Mouse (Mus musculus) liver, embryonic 18 days (tissue): Measurements from ENCODE around the gene Dyrk4. TPM values are rescaled to one million over a fixed set of nuclear protein-coding genes. Genes with fewer than 3 reads are reported as not detected.

Experiments
- polyA plus RNA-seq: library from polyadenylated mRNA; depleted of rRNA; stranded (reverse); fragments of >200 nt; gene quantifications from 2 replicates; pipeline ENCODE4 v1.2.3, GENCODE M21; 2012; rRNA removed

The Dyrk4 gene
- 0.05 TPM in 1 of 2 replicates, not detected in the other for polyA plus RNA-seq

GRCm38 (mm10) chr6:126921111-126921881, at the start of gene Dyrk4:
Dyrk4 (minus strand) TSS chr6:126921839.

GRCm38 (mm10) chr6:126939487-126940171, 18.0 kb upstream of the Dyrk4 start, which contains the start of the genes Rad51ap1 and D6Wsu163e:
Rad51ap1 (minus strand) TSS chr6:126939587.
D6Wsu163e (plus strand) TSS chr6:126939962.

GRCm38 (mm10) chr6:126852881-126853280, 68.8 kb downstream of the Dyrk4 start, which contains the start of gene Akap3:
Akap3 (plus strand) TSS chr6:126853098.

GRCm38 (mm10) chr6:126848712-126849704, 72.6 kb downstream of the Dyrk4 start, which contains the start of gene Ndufa9:
Ndufa9 (minus strand) TSS chr6:126849136.

Other genes starting within 250 kb of the Dyrk4 start
- 0.05 and 0.06 TPM in 2 replicates for gene Kcna6, start 181.2 kb downstream of the Dyrk4 start, polyA plus RNA-seq
- 84.7 and 86.5 TPM in 2 replicates for gene Ndufa9, start 72.7 kb downstream of the Dyrk4 start, polyA plus RNA-seq
- gene Akap3, start 68.7 kb downstream of the Dyrk4 start, polyA plus RNA-seq = 0.01 TPM in 1 of 2 replicates, not detected in the other
- gene Rad51ap1, start 17.7 kb upstream of the Dyrk4 start, polyA plus RNA-seq = 17.6 and 18.1 TPM in 2 replicates
- 6.0 and 6.5 TPM in 2 replicates for gene D6Wsu163e, start 18.1 kb upstream of the Dyrk4 start, polyA plus RNA-seq
- not detected in 2 replicates for gene Fgf6, start 93.7 kb upstream of the Dyrk4 start, polyA plus RNA-seq
- gene Fgf23, start 151.1 kb upstream of the Dyrk4 start, polyA plus RNA-seq = 0.06 and 0.08 TPM in 2 replicates
- 1.3 and 1.4 TPM in 2 replicates for gene Tigar, start 187.7 kb upstream of the Dyrk4 start, polyA plus RNA-seq
- gene Ccnd2, start 230.4 kb upstream of the Dyrk4 start, polyA plus RNA-seq = 6.7 and 7.1 TPM in 2 replicates